Mouse (Mus musculus): Measurements from ENCODE around the gene Mettl6. TPM values are rescaled to one million over a fixed set of nuclear protein-coding genes. Genes with fewer than 3 reads are reported as not detected.

The Mettl6 gene
- polyA plus RNA-seq, 1 experiment from 2014 or later = 51.7 TPM

GRCm38 (mm10) chr14:31428211-31429003 lies 66.4 kb downstream of the Mettl6 start:
- Histone ChIP-seq H3K27ac (peak overlapping the region; percentile 51; the same call in 1 of the 2 replicates), H3K4me1 (peaks cover 48% of the 10 kb centered on the region), H3K9ac (no peak overlapping the region), H3K36me3 (no peaks in the 10 kb centered on the region), H3K4me3 (no peak overlapping the region), H3K9me3 (no peaks in the 10 kb centered on the region), H3K27me3 (peaks cover 54% of the 10 kb centered on the region), H3K4me2 (peak overlapping the region; percentile 9; the same call in 1 of the 2 replicates)
- 37% methylated on average over 15 of the region's 15 CpGs for WGBS
- peak; percentile 60 for ATAC-seq (ENCODE audit: borderline replicate concordance, extremely low read depth, low FRiP score, low TSS enrichment)

Other genes starting within 250 kb of the Mettl6 start
- 13.2 and 14.8 TPM in 2 replicates for gene Phf7, start 243.7 kb downstream of the Mettl6 start, polyA plus RNA-seq (2015; fragmentation: Nextera tagmentation; extraction: Ambion mirVana)
- gene Bap1, start 243.6 kb downstream of the Mettl6 start, polyA plus RNA-seq (2015; fragmentation: Nextera tagmentation; extraction: Ambion mirVana) = 83.0 and 83.4 TPM in 2 replicates
- gene Dnah1, start 171.1 kb downstream of the Mettl6 start, polyA plus RNA-seq (2015; fragmentation: Nextera tagmentation; extraction: Ambion mirVana) = 2.7 and 3.3 TPM in 2 replicates
- gene Capn7, start 158.4 kb downstream of the Mettl6 start, polyA plus RNA-seq (2015; fragmentation: Nextera tagmentation; extraction: Ambion mirVana) = 34.8 and 37.2 TPM in 2 replicates
- 25.4 and 26.4 TPM in 2 replicates for gene Sh3bp5, start 59.0 kb downstream of the Mettl6 start, polyA plus RNA-seq (2015; fragmentation: Nextera tagmentation; extraction: Ambion mirVana)
- 20.1 and 22.7 TPM in 2 replicates for gene Eaf1, start 641 bp downstream of the Mettl6 start, polyA plus RNA-seq (2015; fragmentation: Nextera tagmentation; extraction: Ambion mirVana)
- 0.87 and 1.9 TPM in 2 replicates for gene Colq, start 96.3 kb upstream of the Mettl6 start, polyA plus RNA-seq (2015; fragmentation: Nextera tagmentation; extraction: Ambion mirVana)
- gene Gm49387, start 145.8 kb upstream of the Mettl6 start, polyA plus RNA-seq (2015; fragmentation: Nextera tagmentation; extraction: Ambion mirVana) = 2.5 and 2.8 TPM in 2 replicates
- 26.0 and 28.3 TPM in 2 replicates for gene Btd, start 146.0 kb upstream of the Mettl6 start, polyA plus RNA-seq (2015; fragmentation: Nextera tagmentation; extraction: Ambion mirVana)
- gene Hacl1, start 146.2 kb upstream of the Mettl6 start, polyA plus RNA-seq (2015; fragmentation: Nextera tagmentation; extraction: Ambion mirVana) = 9.9 and 10.9 TPM in 2 replicates

Data from lung, embryonic 15.5 days (tissue).